Mouse (Mus musculus) hindbrain, embryonic 10.5 days (tissue): ENCODE data around the gene Clk4. TPM values are rescaled to one million over a fixed set of nuclear protein-coding genes. Genes with fewer than 3 reads are reported as not detected.

Experiments used
- DNase-seq: peaks from one replicate; pipeline ENCODE4 v3.0.0-alpha.2; 2017; ENCODE audit warnings: low spot score
- H3K27ac ChIP-seq: fragments of 300-500 bp; sonication (generic); 2 replicates; pipeline ENCODE4 v1.5.1; 2016; ENCODE audit warnings: mild to moderate bottlenecking, moderate library complexity
- H3K27me3 ChIP-seq: fragments of 300-500 bp; sonication (generic); 2 replicates; pipeline ENCODE4 v1.6.1; 2016; ENCODE audit warnings: mild to moderate bottlenecking; ENCODE audit not compliant: poor library complexity, insufficient read depth, severe bottlenecking
- H3K36me3 ChIP-seq: fragments of 300-500 bp; sonication (generic); 2 replicates; pipeline ENCODE4 v1.6.1; 2016; ENCODE audit warnings: mild to moderate bottlenecking, moderate library complexity
- H3K4me1 ChIP-seq: fragments of 300-500 bp; sonication (generic); replicated peaks from 2 replicates; pipeline ENCODE4 v1.6.1; 2016; ENCODE audit warnings: mild to moderate bottlenecking
- H3K4me3 ChIP-seq: fragments of 300-500 bp; sonication (generic); 2 replicates; pipeline ENCODE4 v1.5.1; 2016; ENCODE audit warnings: mild to moderate bottlenecking, moderate library complexity
- H3K9me3 ChIP-seq: fragments of 300-500 bp; sonication (generic); 2 replicates; pipeline ENCODE4 v1.6.1; 2016; ENCODE audit warnings: mild to moderate bottlenecking, moderate library complexity
- WGBS: fragments of 180-500 bp; shearing (Covaris S2); methylation state at CpG from one replicate; pipeline ENCODE4 v1.1.7; 2016; 5-methylcytosine and 5-hydroxymethylcytosine counted together
- polyA plus RNA-seq: library from polyadenylated mRNA; unstranded; fragments of >200 nt; fragmentation: Nextera tagmentation; extraction: Ambion mirVana; gene quantifications from 2 replicates; pipeline ENCODE4 v1.2.1, GENCODE M21; 2016

The Clk4 gene
- polyA plus RNA-seq, 1 experiment from 2014 or later, result 95.3 TPM

GRCm38 (mm10) chr11:51326908-51327307 lies 65.4 kb downstream of the Clk4 start:
- Histone ChIP-seq H3K36me3 (no peaks in the 10 kb centered on the region), H3K4me1 (0 out of 2 replicates have a peak, but pooled peaks cover 4% of the 10 kb centered on the region), H3K27ac (no peak overlapping the region), H3K27me3 (no peaks in the 10 kb centered on the region), H3K9me3 (no peaks in the 10 kb centered on the region), H3K4me3 (no peak overlapping the region)
- WGBS, result 72% methylated on average over 6 of the region's 6 CpGs
- no peak for DNase-seq

GRCm38 (mm10) chr11:51328387-51328942 lies 66.9 kb downstream of the Clk4 start:
- H3K36me3 ChIP-seq, result no peaks in the 10 kb centered on the region
- no peak overlapping the region for H3K4me3 ChIP-seq
- WGBS, result 91% methylated on average over 12 of the region's 12 CpGs
- no peaks in the 10 kb centered on the region for H3K9me3 ChIP-seq
- no peaks in the 10 kb centered on the region for H3K27me3 ChIP-seq
- no peak overlapping the region for H3K27ac ChIP-seq
- DNase-seq, result no peak
- 0 out of 2 replicates have a peak, but pooled peaks cover 4% of the 10 kb centered on the region for H3K4me1 ChIP-seq

GRCm38 (mm10) chr11:51329837-51330714 lies 68.5 kb downstream of the Clk4 start:
- no peak overlapping the region for H3K27ac ChIP-seq
- DNase-seq, result no peak
- H3K36me3 ChIP-seq, result no peaks in the 10 kb centered on the region
- whole genome bisulfite sequencing, result 84% methylated on average over 11 of the region's 11 CpGs
- no peak overlapping the region for H3K4me3 ChIP-seq
- no peaks in the 10 kb centered on the region for H3K27me3 ChIP-seq
- H3K9me3 ChIP-seq, result no peaks in the 10 kb centered on the region
- H3K4me1 ChIP-seq, result 0 out of 2 replicates have a peak, but pooled peaks cover 4% of the 10 kb centered on the region

Other genes starting within 250 kb of the Clk4 start
- not detected in 2 replicates for gene Olfr54, start 247.5 kb upstream of the Clk4 start, polyA plus RNA-seq
- not detected in 2 replicates for gene Olfr1375, start 213.6 kb upstream of the Clk4 start, polyA plus RNA-seq
- gene Zfp354a, start 202.5 kb upstream of the Clk4 start, polyA plus RNA-seq, result 6.8 and 9.8 TPM in 2 replicates
- gene Gm12569, start 41.3 kb upstream of the Clk4 start, polyA plus RNA-seq, result not detected in 2 replicates
- 0.65 TPM in 1 of 2 replicates, not detected in the other for gene BC049762, start 1.3 kb downstream of the Clk4 start, polyA plus RNA-seq
- 16.1 and 16.6 TPM in 2 replicates for gene Col23a1, start 28.2 kb downstream of the Clk4 start, polyA plus RNA-seq